Mouse (Mus musculus) brown adipose tissue, adult 24 weeks (tissue): Measurements from ENCODE around the gene Cks1brt. TPM values are rescaled to one million over a fixed set of nuclear protein-coding genes. Genes with fewer than 3 reads are reported as not detected.
"Not testable (repeated sequence)": the region's sequence is repeated elsewhere in the genome, so short reads cannot be mapped to it uniquely, and the experiment has no call there.

Experiments used
- H3K27ac ChIP-seq: fragments of 200-500 bp; replicated peaks from 2 replicates; pipeline ENCODE4 v1.5.1; 2012; ENCODE audit warnings: low read depth, mild to moderate bottlenecking, low read length
- H3K4me1 ChIP-seq: fragments of 200-500 bp; 2 replicates; pipeline ENCODE4 v1.6.1; 2012; ENCODE audit warnings: low read length, mixed read lengths; ENCODE audit not compliant: control insufficient read depth, insufficient read depth, insufficient read length
- H3K4me3 ChIP-seq: fragments of 200-500 bp; 2 replicates; pipeline ENCODE4 v1.5.1; 2012; ENCODE audit warnings: low read depth, mild to moderate bottlenecking, low read length, moderate library complexity; ENCODE audit not compliant: insufficient read depth
- polyA plus RNA-seq: library from polyadenylated mRNA; stranded (reverse); fragments of >200 nt; gene quantifications from 2 replicates; pipeline ENCODE4 v1.2.4, GENCODE M21; 2012; ENCODE audit not compliant: missing spikeins, insufficient read depth, insufficient read length

Gene Cks1brt
- not detected in 2 replicates for polyA plus RNA-seq

GRCm38 (mm10) chr8:85151624-85152023 is at the start of gene Cks1brt:
TSS of gene Cks1brt (plus strand) at chr8:85151924.
- Histone ChIP-seq H3K4me3 (no peak within 1 kb of the TSS), H3K4me1 (no peaks in the 10 kb centered on the region), H3K27ac (no peak within 1 kb of the TSS)

- Histone ChIP-seq H3K27ac (no peak overlapping the region), H3K4me1 (no peaks in the 10 kb centered on the region), H3K4me3 (no peak overlapping the region)
Observed at GRCm38 (mm10) chr8:85113241-85113640, 38.5 kb upstream of the Cks1brt start.

GRCm38 (mm10) chr8:85115501-85115900 is 36.2 kb upstream of the Cks1brt start:
- Histone ChIP-seq H3K4me3 (no peak overlapping the region), H3K4me1 (peaks cover 2% of the 10 kb centered on the region; the same call in 1 of the 2 replicates), H3K27ac (no peak overlapping the region)

GRCm38 (mm10) chr8:85116984-85117383 is 34.7 kb upstream of the Cks1brt start:
- H3K27ac ChIP-seq = no peak overlapping the region
- no peak overlapping the region for H3K4me3 ChIP-seq
- H3K4me1 ChIP-seq = peaks cover 2% of the 10 kb centered on the region; the same call in 1 of the 2 replicates

DNA sequence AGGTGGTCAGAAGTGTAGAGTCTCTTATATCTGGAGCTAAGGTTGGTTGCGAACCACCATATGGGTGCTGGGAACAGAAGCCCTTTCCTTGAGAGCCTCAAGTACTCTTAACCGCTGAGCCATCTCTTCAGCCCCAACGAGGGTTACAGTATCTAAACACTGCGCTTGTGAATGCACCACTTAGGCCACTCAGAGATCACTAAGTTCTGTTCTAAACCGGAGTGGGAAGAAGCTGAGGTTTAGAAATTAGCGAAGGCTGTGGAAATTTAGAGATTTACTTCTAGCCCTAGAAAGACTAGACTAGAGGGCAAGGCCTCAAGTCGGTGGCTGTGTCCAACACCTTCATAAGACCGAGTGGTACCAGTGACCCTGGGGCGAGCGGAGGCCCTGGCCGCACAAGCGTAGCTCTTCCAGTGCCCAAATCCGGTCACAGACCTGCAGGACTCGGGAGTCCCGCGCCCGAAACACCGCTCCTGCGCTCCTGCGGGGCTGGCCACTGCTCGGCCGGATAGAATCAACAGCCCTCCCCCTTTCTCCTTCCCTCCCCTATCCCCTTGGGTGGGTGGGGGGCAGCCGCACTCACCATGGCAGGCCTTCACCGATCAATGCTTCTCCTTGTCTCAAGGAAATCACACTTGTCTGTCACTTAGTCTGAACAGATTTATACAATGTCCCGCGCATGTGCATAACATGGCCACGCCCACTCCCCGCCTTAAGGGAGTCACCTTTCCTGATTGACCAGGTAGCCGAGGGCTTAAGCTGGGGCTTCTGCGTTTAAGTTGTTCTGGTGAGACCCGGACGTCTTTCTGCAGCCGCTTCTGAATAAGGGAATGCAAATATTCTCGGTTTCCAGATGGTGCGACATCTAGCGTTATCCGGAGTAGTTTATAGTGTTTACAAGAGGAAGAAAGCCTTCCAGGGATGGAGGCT is 32.4 kb upstream of the Cks1brt start:
- peak overlapping the region; percentile 80 for H3K4me3 ChIP-seq
- no peak overlapping the region for H3K27ac ChIP-seq

GRCm38 (mm10) chr8:85120251-85120650 is 31.5 kb upstream of the Cks1brt start:
- not testable (repeated sequence) for H3K27ac ChIP-seq, H3K4me3 ChIP-seq, H3K4me1 ChIP-seq

More for the DNA sequence above, 32.4 kb upstream of the Cks1brt start:
- H3K4me1 ChIP-seq = peaks cover 2% of the 10 kb centered on the region; the same call in 1 of the 2 replicates

- peaks cover 2% of the 10 kb centered on the region; the same call in 1 of the 2 replicates for H3K4me1 ChIP-seq
- no peak within 1 kb of the TSS for H3K4me3 ChIP-seq
- H3K27ac ChIP-seq = no peak within 1 kb of the TSS
Observed at GRCm38 (mm10) chr8:85122995-85123394, 28.7 kb upstream of the Cks1brt start, which contains the start of gene Zfp791. TSS of gene Zfp791 (minus strand) at chr8:85123095.

- H3K27ac ChIP-seq = no peak overlapping the region
- no peak overlapping the region for H3K4me3 ChIP-seq
- peaks cover 2% of the 10 kb centered on the region; the same call in 1 of the 2 replicates for H3K4me1 ChIP-seq
Observed at GRCm38 (mm10) chr8:85123691-85124090, 28.0 kb upstream of the Cks1brt start.

GRCm38 (mm10) chr8:85132335-85132734 is 19.4 kb upstream of the Cks1brt start:
- H3K4me3 ChIP-seq = no peak overlapping the region
- no peaks in the 10 kb centered on the region for H3K4me1 ChIP-seq
- H3K27ac ChIP-seq = no peak overlapping the region

- not testable (repeated sequence) for H3K4me1 ChIP-seq
Observed at GRCm38 (mm10) chr8:85135690-85136089, 16.0 kb upstream of the Cks1brt start.

DNA sequence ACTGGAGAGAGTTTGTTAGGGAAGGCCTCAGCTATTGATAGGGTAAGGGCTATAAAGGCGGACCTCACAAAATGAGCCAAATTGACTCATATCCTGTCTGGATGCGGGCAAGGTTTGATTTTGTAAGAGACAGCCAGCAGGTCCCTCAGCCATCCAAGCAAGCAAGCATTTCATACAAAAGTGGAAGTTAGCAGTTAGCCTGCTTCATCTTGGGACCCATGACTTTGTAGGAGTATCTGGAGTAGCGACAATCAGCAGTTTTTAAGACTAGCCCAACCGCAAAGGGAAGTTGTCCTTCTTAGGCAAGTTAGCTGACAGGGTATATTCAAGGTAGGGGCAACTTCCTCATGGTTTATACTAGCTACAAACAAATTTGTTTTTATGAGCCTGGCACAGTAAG is 9.2 kb upstream of the Cks1brt start:
- Histone ChIP-seq H3K27ac (peak overlapping the region; percentile 52; the same call in 1 of the 2 replicates), H3K4me1 (no peaks in the 10 kb centered on the region), H3K4me3 (no peak overlapping the region)

More at GRCm38 (mm10) chr8:85135690-85136089, 16.0 kb upstream of the Cks1brt start:
- not testable (repeated sequence) for H3K4me3 ChIP-seq, H3K27ac ChIP-seq

- Histone ChIP-seq H3K4me1 (no peaks in the 10 kb centered on the region), H3K4me3 (no peak overlapping the region), H3K27ac (no peak overlapping the region)
Observed at GRCm38 (mm10) chr8:85171291-85171690, 19.6 kb downstream of the Cks1brt start.

DNA sequence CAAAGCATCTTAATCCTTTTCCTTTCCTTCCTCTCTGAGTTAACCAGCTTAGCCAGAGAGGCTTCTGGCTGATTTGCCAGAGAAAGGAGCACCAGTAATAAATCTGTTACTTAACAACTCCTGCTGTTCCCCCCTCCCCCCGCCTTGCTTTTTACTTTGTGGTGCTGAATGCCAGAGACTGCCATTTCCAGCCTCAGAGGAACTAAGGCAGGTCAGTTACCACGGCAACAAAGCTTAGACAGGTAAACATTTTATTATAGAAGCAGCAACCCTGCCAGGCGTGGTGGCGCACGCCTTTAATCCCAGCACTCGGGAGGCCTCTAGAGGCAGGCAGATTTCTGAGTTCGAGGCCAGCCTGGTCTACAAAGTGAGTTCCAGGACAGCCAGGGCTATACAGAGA is 24.2 kb downstream of the Cks1brt start:
- H3K27ac ChIP-seq = no peak overlapping the region
- no peaks in the 10 kb centered on the region for H3K4me1 ChIP-seq
- no peak overlapping the region for H3K4me3 ChIP-seq

- no peak overlapping the region for H3K4me3 ChIP-seq
- no peak overlapping the region for H3K27ac ChIP-seq
- no peaks in the 10 kb centered on the region for H3K4me1 ChIP-seq
Observed at GRCm38 (mm10) chr8:85192346-85192745, 40.6 kb downstream of the Cks1brt start.

DNA sequence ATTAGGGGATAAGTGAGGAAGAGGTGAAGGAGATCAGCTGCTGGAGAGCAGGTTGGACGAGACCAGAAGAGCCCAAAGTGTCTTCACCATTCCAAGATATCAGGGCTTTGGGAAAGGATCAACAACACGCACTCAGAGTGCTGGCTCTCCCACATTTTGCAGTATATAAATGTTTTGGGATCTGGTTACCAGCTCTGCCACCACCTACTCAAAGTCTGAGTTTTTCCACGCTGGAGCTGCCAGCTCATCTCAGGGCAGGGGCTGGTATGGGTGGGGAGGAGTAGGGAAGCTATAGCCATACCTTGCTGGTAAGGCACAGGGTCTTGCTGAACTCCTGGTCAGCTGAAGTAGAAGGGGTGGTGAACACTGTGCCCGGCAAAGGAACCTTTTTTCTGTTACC is 68.5 kb downstream of the Cks1brt start:
- no peak overlapping the region for H3K27ac ChIP-seq
- no peaks in the 10 kb centered on the region; the same call in 1 of the 2 replicates for H3K4me1 ChIP-seq
- H3K4me3 ChIP-seq = no peak overlapping the region
